Mouse (Mus musculus): ENCODE measurements around the gene Taok3. TPM values are rescaled to one million over a fixed set of nuclear protein-coding genes. Genes with fewer than 3 reads are reported as not detected.

Gene Taok3
- 10 to 100 TPM; 79.5 to 90.6 TPM for total RNA-seq (2023)

DNA sequence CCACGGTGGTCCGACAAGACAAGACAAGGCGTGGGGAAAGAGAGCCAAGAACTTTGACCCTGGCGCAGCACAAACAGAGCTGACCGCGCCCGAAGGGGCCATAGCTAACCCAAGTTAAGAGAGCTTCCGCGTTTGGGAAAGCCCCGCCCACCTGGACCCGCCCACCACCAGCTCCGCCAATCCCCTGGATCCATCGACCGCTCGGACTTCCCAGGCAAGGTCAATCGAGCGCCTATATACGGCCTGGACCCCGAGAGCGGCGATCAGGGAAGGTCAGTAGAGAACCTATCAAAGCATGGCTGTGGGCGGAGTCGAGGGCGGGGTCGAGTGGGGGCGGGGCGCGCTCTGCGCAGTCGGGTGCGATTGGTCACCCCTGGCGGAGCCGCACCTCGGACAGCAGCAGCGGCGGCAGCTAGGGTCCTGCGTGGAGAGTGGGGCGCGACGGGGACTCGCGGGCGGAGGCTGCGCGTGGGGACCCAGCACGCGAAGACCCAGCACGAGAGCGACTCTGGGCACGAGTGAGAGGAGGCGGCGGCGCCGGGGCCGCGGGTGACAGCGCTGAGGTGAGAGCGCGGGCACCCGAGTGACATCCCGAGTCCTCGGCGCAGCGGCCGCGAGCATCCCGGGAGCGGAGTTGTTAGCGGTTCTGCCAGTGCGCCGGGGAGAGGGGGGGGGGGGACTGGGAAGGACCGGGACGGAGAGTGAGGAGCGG lies at the start of gene Taok3:
Gene Taok3 (plus strand): TSS at position 353 of the 712 bp plus-strand sequence.

DNA sequence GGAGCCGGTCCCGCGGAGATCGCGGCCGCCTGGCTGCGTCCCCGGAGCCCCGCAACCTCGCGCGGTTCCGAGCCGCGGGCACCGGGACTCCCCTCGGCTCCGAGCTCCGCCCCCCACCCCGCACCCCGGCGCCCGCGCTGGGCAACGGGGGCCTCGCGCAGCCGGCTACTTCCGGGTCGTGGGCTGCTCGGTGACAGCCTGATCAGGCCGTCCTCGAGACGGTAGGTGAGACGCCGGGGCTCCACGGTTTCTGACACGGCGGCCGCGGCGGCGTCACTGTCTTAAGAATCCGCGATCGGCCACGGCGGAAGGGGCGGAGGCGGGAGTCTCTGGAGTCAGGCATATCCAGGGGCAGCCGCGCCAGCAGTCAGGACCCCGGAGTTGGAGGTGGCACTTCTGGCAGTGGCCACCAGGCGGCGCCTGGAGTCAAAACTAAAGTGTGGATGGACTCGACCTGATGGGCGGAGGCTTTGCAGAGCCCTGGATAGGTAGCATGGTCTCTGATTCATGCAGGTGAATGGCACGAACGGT lies 4.0 kb upstream of the Taok3 start, which contains the start of gene Suds3:
Gene Suds3 (minus strand): TSS at position 278 of the 531 bp plus-strand sequence.

DNA sequence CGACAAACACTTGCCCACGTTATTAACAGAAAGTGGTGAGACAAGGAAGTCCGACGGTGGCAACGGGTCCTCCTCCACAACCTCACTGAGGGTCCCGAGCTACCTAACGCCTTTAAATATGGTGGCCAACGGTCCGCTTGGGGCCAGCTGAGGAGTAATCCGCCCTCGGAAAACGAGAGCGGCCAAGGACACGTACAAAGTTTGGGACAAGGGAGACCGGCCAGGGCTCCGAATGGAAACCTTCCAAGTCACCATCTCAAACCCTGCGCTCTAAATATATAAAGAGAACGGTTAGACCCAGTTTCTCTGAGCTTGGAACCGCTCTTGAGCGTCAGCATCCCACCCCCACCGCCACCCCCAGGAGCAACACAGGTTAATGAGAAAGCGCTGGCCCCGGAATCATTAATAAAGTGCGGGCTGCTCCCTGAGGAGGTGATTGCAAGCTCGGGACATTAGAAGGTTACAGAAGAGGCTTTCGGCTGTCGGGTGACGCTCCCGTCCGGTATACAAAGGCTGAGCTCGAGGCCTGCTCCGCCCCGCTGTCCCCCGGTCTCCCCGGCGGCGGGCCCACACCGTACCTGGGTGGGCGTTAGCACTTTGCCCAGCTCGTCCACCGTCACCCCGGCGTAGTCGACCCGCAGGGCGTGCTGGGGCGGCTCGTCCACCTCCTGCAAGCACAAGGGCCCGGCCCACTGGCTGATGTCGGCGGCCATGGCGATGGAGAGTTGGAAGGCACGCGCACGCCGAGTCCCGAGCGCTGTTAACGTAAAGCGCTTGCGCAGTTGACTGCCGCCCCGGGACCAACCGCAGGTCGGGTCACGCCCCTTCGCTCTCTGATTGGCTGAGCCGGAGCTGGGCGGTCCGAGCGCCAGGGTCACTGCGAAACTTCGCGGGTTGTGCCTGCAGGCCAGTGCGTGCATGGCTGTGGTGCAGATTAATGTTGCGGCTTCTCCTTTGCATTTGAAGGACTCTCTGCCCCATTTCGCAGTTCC lies 167.2 kb downstream of the Taok3 start, which contains the start of gene Pebp1:
Gene Pebp1 (minus strand): TSS at position 795 of the 992 bp plus-strand sequence.

DNA sequence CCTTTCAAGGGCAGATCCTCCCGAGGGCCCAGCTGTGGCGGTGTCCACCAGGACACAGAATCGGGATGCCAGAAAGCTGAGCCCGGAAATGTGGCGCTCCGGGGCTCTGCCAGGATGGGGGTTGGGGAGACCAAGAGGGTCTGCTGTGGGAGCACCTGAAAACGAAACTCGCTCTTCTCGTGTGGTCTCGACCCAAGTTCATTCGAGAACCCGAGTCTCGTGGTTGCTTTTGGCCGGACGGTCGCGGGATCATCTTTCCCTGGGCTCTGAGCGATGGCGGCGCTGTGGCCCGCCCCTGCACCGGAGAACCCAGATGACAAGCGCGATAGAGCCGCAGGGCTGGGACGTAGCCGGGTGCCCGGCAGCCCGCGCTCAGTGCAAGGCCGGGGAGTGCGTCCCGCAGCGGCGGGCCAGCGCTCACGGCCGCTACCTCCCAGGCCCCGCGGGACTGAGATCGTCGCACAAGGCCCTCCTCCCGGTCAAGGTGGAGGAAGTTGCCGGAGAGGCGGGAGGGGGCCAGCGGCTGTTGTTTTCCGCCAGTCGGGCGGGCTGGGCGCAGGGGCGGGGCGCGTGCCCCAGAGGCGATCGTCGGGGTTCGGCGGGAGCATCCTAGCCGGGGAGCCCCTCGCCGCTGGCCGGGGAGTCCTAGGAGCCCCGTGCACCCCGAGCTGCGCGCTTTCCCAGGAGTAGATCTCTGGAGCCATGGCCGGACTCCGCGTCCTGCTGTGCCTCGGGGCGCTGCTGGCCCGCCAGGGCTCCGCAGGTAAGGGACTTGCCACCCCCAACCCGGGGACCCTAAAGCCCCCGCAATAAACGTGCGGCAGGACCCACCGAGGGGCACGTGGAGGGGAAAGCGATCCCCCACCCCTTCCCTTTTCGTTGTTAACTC lies 199.1 kb downstream of the Taok3 start, which contains the start of gene Vsig10:
Gene Vsig10 (plus strand): TSS at position 343 of the 889 bp plus-strand sequence.

Other genes starting within 250 kb of the Taok3 start
- 10 to 100 TPM; 64.0 to 75.9 TPM for gene Suds3, start 4.0 kb upstream of the Taok3 start, total RNA-seq (2023)
- gene Pebp1, start 167.5 kb downstream of the Taok3 start, total RNA-seq (2023) = 10 to 100 TPM; 46.7 to 54.5 TPM
- 1 to 10 TPM; 5.0 to 7.9 TPM for gene Vsig10, start 199.0 kb downstream of the Taok3 start, total RNA-seq (2023)
- gene Wsb2, start 237.2 kb downstream of the Taok3 start, total RNA-seq (2023) = 10 to 100 TPM; 25.5 to 30.3 TPM